Mouse (Mus musculus) E14TG2a.4 (cell line): ENCODE measurements around the gene Csnk1d.

Experiments
- CTCF ChIP-seq: conservative IDR thresholded peaks from 2 replicates; pipeline ENCODE4 v1.5.1; 2014; ENCODE audit warnings: low read length
- NANOG ChIP-seq: IDR thresholded peaks from 2 replicates; pipeline ENCODE4 v1.6.1; 2014; ENCODE audit warnings: borderline replicate concordance, low read length, mixed read lengths
- POU5F1 ChIP-seq: IDR thresholded peaks from 2 replicates; pipeline ENCODE4 v1.6.1; 2014; ENCODE audit warnings: low read length, borderline replicate concordance

DNA sequence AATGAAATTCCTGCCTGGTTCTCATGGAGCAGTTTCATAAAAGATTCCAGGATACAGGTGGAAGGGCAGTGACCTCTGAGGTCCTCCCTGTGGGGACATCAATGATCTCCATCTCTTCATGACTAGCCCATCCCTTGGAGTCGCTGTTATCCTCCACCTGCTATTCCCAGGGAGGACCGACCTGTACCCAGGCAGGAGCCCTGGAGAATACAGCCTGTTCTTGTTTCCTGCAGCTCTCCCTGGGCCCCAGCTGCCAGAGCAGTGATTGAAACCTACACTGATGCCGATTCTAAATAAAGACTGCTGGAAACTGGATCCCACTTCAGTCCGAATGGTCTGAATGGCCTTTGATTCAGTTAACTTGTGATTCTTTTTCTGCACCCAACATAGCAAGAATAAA is 59.7 kb downstream of the Csnk1d start:
- TF ChIP-seq CTCF = no peak
- TF ChIP-seq NANOG = no peak
- no peak for TF ChIP-seq POU5F1
